Mouse (Mus musculus) midbrain, embryonic 14.5 days (tissue): Measurements from ENCODE around the gene Jund. TPM values are rescaled to one million over a fixed set of nuclear protein-coding genes. Genes with fewer than 3 reads are reported as not detected.

Experiments
- ATAC-seq: fragments of 200-750 bp; cut with Nextera tagmentation; 2 replicates; pipeline ENCODE4 v1.8.0; 2017; ENCODE audit warnings: moderate number of reproducible peaks, moderate library complexity; ENCODE audit not compliant: low FRiP score, low TSS enrichment
- DNase-seq: peaks from one replicate; pipeline ENCODE4 v3.0.0-alpha.2; 2015
- H3K27ac ChIP-seq: fragments of 300-500 bp; sonication (generic); replicated peaks from 2 replicates; pipeline ENCODE4 v1.5.1; 2014; ENCODE audit warnings: mild to moderate bottlenecking, low read depth, low read length, moderate library complexity
- H3K27me3 ChIP-seq: fragments of 300-500 bp; sonication (generic); 2 replicates; pipeline ENCODE4 v1.6.1; 2014; ENCODE audit warnings: low read length, control low read depth, mixed read lengths; ENCODE audit not compliant: control insufficient read depth, insufficient read depth
- H3K36me3 ChIP-seq: fragments of 300-500 bp; sonication (generic); 2 replicates; pipeline ENCODE4 v1.6.1; 2014; ENCODE audit warnings: low read length, control low read depth; ENCODE audit not compliant: control insufficient read depth, insufficient read depth
- H3K4me1 ChIP-seq: fragments of 300-500 bp; sonication (generic); 2 replicates; pipeline ENCODE4 v1.6.1; 2014; ENCODE audit warnings: mild to moderate bottlenecking, antibody characterized with exemption, low read length, control low read depth; ENCODE audit not compliant: control insufficient read depth, insufficient read depth
- H3K4me2 ChIP-seq: fragments of 300-500 bp; sonication (generic); 2 replicates; pipeline ENCODE4 v1.6.1; 2014; ENCODE audit warnings: mild to moderate bottlenecking, low read length, moderate library complexity
- H3K4me3 ChIP-seq: fragments of 300-500 bp; sonication (generic); replicated peaks from 2 replicates; pipeline ENCODE4 v1.5.1; 2014; ENCODE audit warnings: low read depth, low read length
- H3K9ac ChIP-seq: fragments of 300-500 bp; sonication (generic); replicated peaks from 2 replicates; pipeline ENCODE4 v1.6.1; 2014; ENCODE audit warnings: mild to moderate bottlenecking, low read length, moderate library complexity
- H3K9me3 ChIP-seq: fragments of 300-500 bp; sonication (generic); 2 replicates; pipeline ENCODE4 v1.6.1; 2016; ENCODE audit warnings: low read length, control low read depth, mixed read lengths; ENCODE audit not compliant: control insufficient read depth
- WGBS: fragments of 180-500 bp; shearing (Covaris S2); extraction: QIAGEN DNeasy Blood & Tissue Kit; methylation state at CpG from one replicate; pipeline ENCODE4 v1.1.7; 2014; 5-methylcytosine and 5-hydroxymethylcytosine counted together
- polyA plus RNA-seq: library from polyadenylated mRNA; unstranded; fragments of >200 nt; fragmentation: Nextera tagmentation; extraction: Ambion mirVana; gene quantifications from 2 replicates; pipeline ENCODE4 v1.2.1, GENCODE M21; 2014

Jund gene
- polyA plus RNA-seq, 1 experiment from 2014 or later: 119 TPM

DNA sequence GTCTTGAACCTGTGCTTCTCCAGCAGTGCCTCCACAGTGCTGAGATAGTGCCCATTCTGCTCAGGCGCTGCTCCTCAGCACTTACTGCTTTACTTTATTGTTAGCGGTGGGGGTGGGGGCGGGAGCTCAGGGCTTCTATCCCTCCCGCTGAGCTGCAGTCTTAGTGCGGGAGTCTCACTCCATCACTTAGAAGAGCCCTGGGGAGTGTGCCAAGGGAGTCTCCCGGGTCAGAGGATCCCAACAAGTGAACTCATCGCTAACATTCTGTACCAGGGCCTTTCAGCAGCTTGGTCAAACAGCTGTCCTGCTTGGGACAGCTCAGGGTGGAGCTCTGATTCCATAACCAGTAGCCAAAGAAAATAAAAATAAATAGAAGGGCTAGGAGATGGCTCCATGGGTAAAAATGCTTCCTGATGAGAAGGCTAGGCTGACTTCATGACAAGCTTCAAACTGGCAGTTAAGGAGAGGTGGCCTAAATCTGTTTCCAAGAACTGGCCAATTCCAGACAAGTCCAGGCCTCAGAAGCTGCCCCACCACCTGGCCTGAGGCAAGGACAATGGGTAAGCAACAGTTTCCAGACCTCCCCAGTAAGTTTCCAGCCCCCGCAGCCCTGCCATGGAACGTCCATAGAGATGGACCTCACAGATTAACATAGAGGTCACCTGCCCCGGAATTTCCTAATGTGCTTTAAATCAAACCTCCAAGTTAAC lies 27.0 kb upstream of the Jund start:
- Histone ChIP-seq H3K4me2 (no peak overlapping the region), H3K27ac (peak overlapping the region; percentile 90; the same call in 1 of the 2 replicates), H3K9me3 (no peaks in the 10 kb centered on the region), H3K4me3 (no peak overlapping the region), H3K36me3 (no peaks in the 10 kb centered on the region), H3K9ac (no peak overlapping the region), H3K27me3 (no peaks in the 10 kb centered on the region), H3K4me1 (peaks cover 12% of the 10 kb centered on the region)
- 64% methylated on average over 10 of the region's 10 CpGs for WGBS
- no peak for DNase-seq
- no peak for ATAC-seq

DNA sequence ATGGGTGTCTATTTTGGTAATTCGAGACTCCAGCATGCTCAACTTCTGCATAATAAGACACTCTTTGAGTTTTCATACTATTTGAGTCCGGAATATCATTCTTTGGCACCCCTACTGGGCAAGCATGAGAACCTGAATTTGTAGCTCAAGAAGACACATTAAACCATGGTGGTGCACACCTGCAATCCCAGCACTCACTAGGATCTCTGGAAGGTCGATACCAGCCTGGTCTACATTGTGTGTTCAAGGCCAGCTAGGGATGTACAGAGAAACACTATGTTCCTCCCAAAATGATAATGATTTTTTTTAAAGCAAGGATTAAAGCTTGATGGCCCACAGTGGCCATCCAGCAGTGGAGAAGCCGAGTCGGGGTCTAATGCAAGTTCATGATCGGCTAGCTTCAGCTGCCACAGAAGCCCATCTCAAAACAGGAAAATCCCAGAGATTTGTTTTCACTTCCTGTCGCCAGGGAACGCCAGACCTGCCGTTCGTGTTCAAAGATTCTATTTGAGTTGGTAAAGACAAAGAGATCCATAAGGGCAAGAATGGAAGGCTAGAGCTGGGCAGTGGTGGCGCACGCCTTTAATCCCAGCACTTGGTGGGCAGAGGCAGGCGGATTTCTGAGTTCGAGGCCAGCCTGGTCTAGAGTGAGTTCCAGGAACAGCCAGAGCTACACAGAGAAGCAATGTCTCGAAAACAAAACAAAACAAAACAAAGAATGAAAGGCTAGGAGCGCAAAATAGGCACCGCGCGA lies 26.2 kb upstream of the Jund start:
- Histone ChIP-seq H3K27ac (peak overlapping the region; percentile 90), H3K4me2 (peak overlapping the region; percentile 90), H3K27me3 (no peaks in the 10 kb centered on the region), H3K4me3 (peak overlapping the region; percentile 32), H3K4me1 (peaks cover 12% of the 10 kb centered on the region), H3K9me3 (no peaks in the 10 kb centered on the region), H3K9ac (peak overlapping the region; percentile 52; the same call in 1 of the 2 replicates), H3K36me3 (peaks cover 2% of the 10 kb centered on the region)
- ATAC-seq (no peak), DNase-seq (no peak)
- WGBS: 38% methylated on average over 19 of the region's 19 CpGs

DNA sequence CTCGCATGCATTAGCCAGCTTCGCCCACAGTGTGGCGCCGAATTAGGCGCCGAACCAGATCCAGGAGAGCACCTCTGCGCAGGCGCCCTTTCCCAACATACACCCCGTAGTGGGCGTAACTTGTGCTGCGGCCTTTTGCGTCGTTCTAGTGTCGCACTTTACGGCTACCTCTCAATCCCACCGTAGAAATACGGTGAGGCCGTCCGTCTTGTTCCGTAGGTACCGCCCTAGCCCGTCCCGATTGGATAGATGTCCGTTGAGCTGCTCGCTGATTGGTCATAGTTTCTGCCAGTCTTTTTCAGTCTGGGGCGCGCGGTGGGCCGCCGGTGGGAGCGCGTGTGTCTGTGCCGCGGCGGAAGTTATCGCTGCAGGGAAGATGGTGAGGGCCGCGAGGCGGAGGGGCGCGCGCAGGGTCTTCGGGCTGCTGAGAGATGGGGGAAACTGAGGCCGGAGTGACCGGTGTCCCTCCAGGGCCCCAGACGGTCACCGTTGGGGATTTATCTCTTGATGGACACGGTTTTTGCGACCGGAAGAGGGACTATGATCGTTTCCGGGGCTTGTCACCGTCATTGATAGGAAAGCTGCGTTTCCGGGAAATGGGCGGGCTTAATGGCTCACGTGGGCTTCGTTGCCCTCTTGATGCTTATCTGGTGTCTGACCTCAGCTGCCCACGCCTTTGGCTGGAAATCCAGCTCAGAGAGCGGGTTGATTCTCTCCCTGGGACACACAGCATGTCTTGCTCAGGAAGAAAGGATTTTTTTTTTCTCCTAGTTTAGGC lies 25.5 kb upstream of the Jund start, which contains the start of gene Lsm4:
Gene Lsm4, plus strand, starts transcription at position 170 of the 778 bp plus-strand sequence.
- DNase-seq: peak; percentile 99
- peak within 1 kb of the TSS; percentile 97 for H3K27ac ChIP-seq
- H3K9ac ChIP-seq: peak within 1 kb of the TSS; percentile 68
- peaks cover 10% of the 10 kb centered on the region for H3K36me3 ChIP-seq
- peaks cover 12% of the 10 kb centered on the region for H3K4me1 ChIP-seq
- ATAC-seq: peak; percentile 97
- H3K4me3 ChIP-seq: peak within 1 kb of the TSS; percentile 63
- H3K27me3 ChIP-seq: no peaks in the 10 kb centered on the region
- WGBS: under 1% methylated on average over 60 of the region's 60 CpGs
- H3K9me3 ChIP-seq: no peaks in the 10 kb centered on the region
- peak within 1 kb of the TSS; percentile 90 for H3K4me2 ChIP-seq

DNA sequence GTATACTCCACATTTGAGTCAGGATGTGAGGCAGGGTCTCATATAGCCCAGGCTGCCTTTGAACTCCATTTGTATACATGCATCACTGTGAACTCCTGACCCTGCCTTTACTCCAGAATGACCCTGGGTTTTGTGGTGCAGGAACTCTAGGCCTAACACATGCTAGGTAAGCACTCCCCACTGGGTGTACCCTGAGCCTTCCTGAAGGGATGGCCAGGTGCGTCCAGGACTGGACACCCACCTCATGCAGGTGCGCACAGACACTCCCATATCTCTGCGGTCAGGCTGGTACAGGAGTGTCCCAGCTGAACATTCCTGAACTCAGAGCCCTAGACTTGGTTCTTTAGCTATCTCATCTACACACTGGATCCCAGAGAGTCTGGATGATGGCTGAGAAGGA lies 24.6 kb upstream of the Jund start:
- Histone ChIP-seq H3K27me3 (no peaks in the 10 kb centered on the region), H3K4me3 (peak overlapping the region; percentile 63), H3K4me1 (peaks cover 12% of the 10 kb centered on the region), H3K27ac (peak overlapping the region; percentile 97), H3K36me3 (peaks cover 18% of the 10 kb centered on the region), H3K9ac (peak overlapping the region; percentile 68), H3K9me3 (no peaks in the 10 kb centered on the region), H3K4me2 (peak overlapping the region; percentile 90)
- no peak for ATAC-seq
- WGBS: 92% methylated on average over 3 of the region's 3 CpGs
- DNase-seq: no peak

DNA sequence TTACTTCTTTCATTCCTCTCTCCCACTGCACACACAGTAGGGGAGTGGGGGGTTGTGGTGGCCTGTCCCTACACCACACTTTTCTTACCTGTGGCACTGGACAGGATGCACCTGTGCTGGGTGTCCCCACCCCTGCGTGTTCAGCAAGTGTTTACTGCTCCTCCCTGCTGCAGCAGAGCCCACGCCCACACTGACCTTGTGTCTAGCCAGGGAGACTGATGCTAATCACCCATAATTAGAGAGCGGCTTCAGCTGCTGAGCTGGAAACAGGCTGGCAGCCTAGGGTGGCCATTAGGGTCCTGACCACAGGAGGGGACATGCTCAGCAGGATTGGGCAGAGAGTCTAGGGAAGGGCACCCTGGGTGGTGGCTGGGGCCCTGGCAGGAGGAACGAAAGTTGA lies 24.0 kb upstream of the Jund start:
- Histone ChIP-seq H3K27ac (0 out of 2 replicates have a peak overlapping the region, but pooled peaks have one; percentile 27), H3K4me3 (no peak overlapping the region), H3K4me2 (peak overlapping the region; percentile 90; the same call in 1 of the 2 replicates), H3K27me3 (no peaks in the 10 kb centered on the region), H3K9ac (no peak overlapping the region), H3K9me3 (no peaks in the 10 kb centered on the region), H3K4me1 (peaks cover 12% of the 10 kb centered on the region), H3K36me3 (peaks cover 23% of the 10 kb centered on the region)
- DNase-seq (no peak), ATAC-seq (no peak)
- WGBS: 92% methylated on average over 4 of the region's 4 CpGs

DNA sequence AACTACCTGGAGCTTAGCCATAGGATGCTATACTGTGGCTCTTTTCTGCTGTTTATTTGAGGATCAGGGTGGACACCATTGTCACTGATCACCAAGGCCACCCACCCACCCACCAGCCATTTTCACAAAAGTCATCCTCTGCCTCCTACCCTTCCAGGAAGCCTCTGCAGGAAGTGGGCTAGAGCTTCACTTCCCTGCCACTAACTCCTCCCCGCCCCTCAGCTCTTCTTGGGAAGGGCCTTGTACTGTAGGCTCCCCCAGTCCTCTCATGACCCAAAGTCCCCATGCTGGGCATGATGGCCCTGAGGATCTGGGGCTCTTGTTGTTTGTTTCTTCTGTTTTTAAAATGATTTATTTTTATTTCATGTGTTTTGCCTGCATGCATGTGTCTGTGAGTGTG lies 23.4 kb upstream of the Jund start:
- Histone ChIP-seq H3K36me3 (peaks cover 23% of the 10 kb centered on the region), H3K4me1 (peaks cover 12% of the 10 kb centered on the region), H3K27me3 (no peaks in the 10 kb centered on the region), H3K4me2 (no peak overlapping the region), H3K9ac (no peak overlapping the region), H3K27ac (no peak overlapping the region), H3K9me3 (no peaks in the 10 kb centered on the region), H3K4me3 (no peak overlapping the region)
- no peak for ATAC-seq
- WGBS: 100% methylated on average over 1 of the region's 1 CpGs
- DNase-seq: no peak

DNA sequence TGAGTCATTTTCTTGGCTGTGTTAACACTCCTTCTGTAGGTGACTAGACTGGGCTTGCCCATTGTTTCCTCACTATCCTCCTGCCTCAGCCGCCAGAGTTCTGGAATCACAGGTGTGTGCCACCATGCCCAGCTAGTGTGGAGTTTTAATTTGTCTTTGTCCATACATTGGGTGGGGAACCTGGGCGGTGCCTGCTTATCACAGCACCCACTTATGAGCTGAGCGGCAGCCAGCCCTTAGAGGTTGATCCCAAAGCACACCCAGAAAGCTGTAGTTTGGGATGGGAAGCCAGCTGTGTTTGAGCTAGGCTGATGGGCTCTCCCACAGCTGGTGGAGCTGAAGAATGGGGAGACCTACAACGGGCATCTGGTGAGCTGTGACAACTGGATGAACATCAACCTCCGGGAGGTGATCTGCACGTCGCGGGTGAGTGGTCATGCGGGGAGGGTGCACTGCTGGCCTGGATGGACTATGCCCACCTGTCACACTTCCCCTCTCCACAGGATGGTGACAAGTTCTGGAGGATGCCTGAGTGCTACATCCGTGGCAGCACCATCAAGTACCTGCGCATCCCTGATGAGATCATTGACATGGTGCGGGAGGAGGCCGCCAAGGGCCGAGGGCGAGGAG lies 21.2 kb upstream of the Jund start:
- H3K27ac ChIP-seq: no peak overlapping the region
- H3K27me3 ChIP-seq: no peaks in the 10 kb centered on the region
- H3K36me3 ChIP-seq: peaks cover 23% of the 10 kb centered on the region
- WGBS: 94% methylated on average over 15 of the region's 15 CpGs
- no peak overlapping the region for H3K4me2 ChIP-seq
- no peak for ATAC-seq
- no peak overlapping the region for H3K9ac ChIP-seq
- H3K9me3 ChIP-seq: no peaks in the 10 kb centered on the region
- H3K4me1 ChIP-seq: peaks cover 12% of the 10 kb centered on the region
- H3K4me3 ChIP-seq: no peak overlapping the region
- no peak for DNase-seq

DNA sequence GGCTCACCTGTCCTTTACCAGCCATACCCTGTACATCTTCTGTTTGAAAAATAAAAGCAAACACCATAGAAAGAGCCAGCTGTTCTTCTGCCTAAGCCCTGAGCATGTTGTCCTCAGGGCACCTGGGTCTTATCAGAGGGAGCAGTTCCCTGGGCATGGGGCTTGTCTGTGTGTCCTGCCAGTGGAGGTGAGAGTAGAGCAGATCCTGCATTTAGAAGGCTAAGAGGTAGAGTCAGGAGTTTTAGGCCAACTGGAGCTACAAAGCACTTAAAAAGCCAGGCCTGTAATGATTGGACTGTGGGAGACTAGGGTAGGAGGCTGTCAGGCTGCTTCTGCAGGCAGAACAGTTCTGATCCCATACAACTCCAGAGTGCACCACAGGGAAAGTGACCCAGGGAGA lies 20.1 kb upstream of the Jund start:
- H3K36me3 ChIP-seq: peaks cover 23% of the 10 kb centered on the region
- no peaks in the 10 kb centered on the region for H3K9me3 ChIP-seq
- ATAC-seq (no peak), DNase-seq (no peak)
- H3K27me3 ChIP-seq: no peaks in the 10 kb centered on the region
- no peak overlapping the region for H3K4me3 ChIP-seq
- no peak overlapping the region for H3K9ac ChIP-seq
- H3K4me2 ChIP-seq: no peak overlapping the region
- peaks cover 12% of the 10 kb centered on the region for H3K4me1 ChIP-seq
- no peak overlapping the region for H3K27ac ChIP-seq
